Mouse (Mus musculus) kidney, embryonic 14.5 days (tissue): Measurements from ENCODE around the gene Zfp362. TPM values are rescaled to one million over a fixed set of nuclear protein-coding genes. Genes with fewer than 3 reads are reported as not detected.

Source experiments
- polyA plus RNA-seq: library from polyadenylated mRNA; unstranded; fragments of >200 nt; fragmentation: Nextera tagmentation; extraction: Ambion mirVana; gene quantifications from 2 replicates; pipeline ENCODE4 v1.2.1, GENCODE M21; 2014

Zfp362 gene
- polyA plus RNA-seq, 1 experiment from 2014 or later: 37.8 TPM

Other genes with a start within 250 kb of the Zfp362 start
- 3.2 and 4.4 TPM in 2 replicates for gene Zscan20, start 195.9 kb downstream of the Zfp362 start, polyA plus RNA-seq
- gene Tlr12, start 187.4 kb downstream of the Zfp362 start, polyA plus RNA-seq: 0.91 and 1.1 TPM in 2 replicates
- gene Phc2, start 151.3 kb downstream of the Zfp362 start, polyA plus RNA-seq: 46.6 and 50.2 TPM in 2 replicates
- gene A3galt2, start 50.7 kb downstream of the Zfp362 start, polyA plus RNA-seq: 0.23 and 0.49 TPM in 2 replicates
- 7.3 and 11.0 TPM in 2 replicates for gene Trim62, start 77.5 kb upstream of the Zfp362 start, polyA plus RNA-seq
- 16.0 and 17.0 TPM in 2 replicates for gene Azin2, start 156.4 kb upstream of the Zfp362 start, polyA plus RNA-seq
- gene Ak2, start 185.9 kb upstream of the Zfp362 start, polyA plus RNA-seq: 152 and 171 TPM in 2 replicates